Mouse (Mus musculus) 3T3-L1 (cell line): ENCODE results near the gene Clic4.
A peak's percentile ranks its signal among the peaks of the same experiment; 100 is the strongest.

Experiments
- DNase-seq: peaks from one replicate; pipeline ENCODE4 v3.0.0-alpha.2; 2015; ENCODE audit warnings: low read depth, low spot score

Clic4 gene

GRCm38 (mm10) chr4:135258521-135258920 lies 14.1 kb downstream of the Clic4 start:
- no peak for DNase-seq

- DNase-seq = no peak
These were observed 14.6 kb downstream of the Clic4 start for GRCm38 (mm10) chr4:135257881-135258476.

GRCm38 (mm10) chr4:135256536-135257450 lies 15.8 kb downstream of the Clic4 start:
- no peak for DNase-seq

- no peak for DNase-seq
These were observed 17.8 kb downstream of the Clic4 start for GRCm38 (mm10) chr4:135254770-135255169.

GRCm38 (mm10) chr4:135254321-135254720 lies 18.3 kb downstream of the Clic4 start:
- peak; percentile 24 for DNase-seq

- no peak for DNase-seq
These were observed 19.2 kb downstream of the Clic4 start for GRCm38 (mm10) chr4:135253239-135254039.

- DNase-seq = no peak
These were observed 20.8 kb downstream of the Clic4 start for GRCm38 (mm10) chr4:135251801-135252200.

- no peak for DNase-seq
These were observed 24.2 kb downstream of the Clic4 start for GRCm38 (mm10) chr4:135248250-135249018.

- no peak for DNase-seq
These were observed 25.5 kb downstream of the Clic4 start for GRCm38 (mm10) chr4:135246866-135247756.

GRCm38 (mm10) chr4:135246444-135246843 lies 26.2 kb downstream of the Clic4 start:
- DNase-seq = no peak

GRCm38 (mm10) chr4:135245841-135246240 lies 26.8 kb downstream of the Clic4 start:
- no peak for DNase-seq

- DNase-seq = peak; percentile 46
These were observed 28.3 kb downstream of the Clic4 start for GRCm38 (mm10) chr4:135244335-135244734.

- no peak for DNase-seq
These were observed 29.6 kb downstream of the Clic4 start for GRCm38 (mm10) chr4:135242913-135243541.

GRCm38 (mm10) chr4:135242383-135242782 lies 30.2 kb downstream of the Clic4 start:
- DNase-seq = no peak

- DNase-seq = no peak
These were observed 30.9 kb downstream of the Clic4 start for GRCm38 (mm10) chr4:135241669-135242068.

GRCm38 (mm10) chr4:135241106-135241505 lies 31.5 kb downstream of the Clic4 start:
- DNase-seq = peak; percentile 16

- DNase-seq = no peak
These were observed 32.3 kb downstream of the Clic4 start for GRCm38 (mm10) chr4:135240329-135240728.

- DNase-seq = no peak
These were observed 33.7 kb downstream of the Clic4 start for GRCm38 (mm10) chr4:135238706-135239510.

- no peak for DNase-seq
These were observed 36.0 kb downstream of the Clic4 start for GRCm38 (mm10) chr4:135236658-135237057.
